Mouse (Mus musculus): ENCODE measurements around the gene Dcun1d3. TPM values are rescaled to one million over a fixed set of nuclear protein-coding genes. Genes with fewer than 3 reads are reported as not detected.

Dcun1d3 gene
- polyA plus RNA-seq, 1 experiment from 2014 or later, result 12.9 TPM

Other genes starting within 250 kb of the Dcun1d3 start
- gene Acsm4, start 206.3 kb downstream of the Dcun1d3 start, polyA plus RNA-seq (2016; fragmentation: Nextera tagmentation; extraction: Ambion mirVana), result not detected in 2 replicates
- gene Thumpd1, start 175.5 kb downstream of the Dcun1d3 start, polyA plus RNA-seq (2016; fragmentation: Nextera tagmentation; extraction: Ambion mirVana), result 58.4 and 59.6 TPM in 2 replicates
- gene Acsm3, start 135.4 kb downstream of the Dcun1d3 start, polyA plus RNA-seq (2016; fragmentation: Nextera tagmentation; extraction: Ambion mirVana), result 0.14 and 0.52 TPM in 2 replicates
- gene Rexo5, start 102.3 kb downstream of the Dcun1d3 start, polyA plus RNA-seq (2016; fragmentation: Nextera tagmentation; extraction: Ambion mirVana), result 18.7 and 22.8 TPM in 2 replicates
- 17.4 and 17.8 TPM in 2 replicates for gene Eri2, start 102.2 kb downstream of the Dcun1d3 start, polyA plus RNA-seq (2016; fragmentation: Nextera tagmentation; extraction: Ambion mirVana)
- 9.2 and 9.8 TPM in 2 replicates for gene Lyrm1, start 437 bp downstream of the Dcun1d3 start, polyA plus RNA-seq (2016; fragmentation: Nextera tagmentation; extraction: Ambion mirVana)
- gene Dnah3, start 199.0 kb upstream of the Dcun1d3 start, polyA plus RNA-seq (2016; fragmentation: Nextera tagmentation; extraction: Ambion mirVana), result not detected in 2 replicates
- 22.3 and 22.6 TPM in 2 replicates for gene Tmem159, start 206.1 kb upstream of the Dcun1d3 start, polyA plus RNA-seq (2016; fragmentation: Nextera tagmentation; extraction: Ambion mirVana)
- gene Zp2, start 249.0 kb upstream of the Dcun1d3 start, polyA plus RNA-seq (2016; fragmentation: Nextera tagmentation; extraction: Ambion mirVana), result not detected in 2 replicates

Data from heart, embryonic 12.5 days (tissue).